Mouse (Mus musculus) kidney, embryonic 14.5 days (tissue): ENCODE data around the gene Clptm1. TPM values are rescaled to one million over a fixed set of nuclear protein-coding genes. Genes with fewer than 3 reads are reported as not detected.

Experiments used
- ATAC-seq: fragments of 200-750 bp; cut with Nextera tagmentation; 2 replicates; pipeline ENCODE4 v1.8.0; 2017; ENCODE audit warnings: moderate number of reproducible peaks, mild to moderate bottlenecking, moderate TSS enrichment, moderate library complexity; ENCODE audit not compliant: low FRiP score, low TSS enrichment
- H3K27ac ChIP-seq: fragments of 300-500 bp; sonication (generic); 2 replicates; pipeline ENCODE4 v1.5.1; 2014; ENCODE audit warnings: low read depth, mild to moderate bottlenecking, low read length, moderate library complexity, mixed read lengths
- H3K27me3 ChIP-seq: fragments of 300-500 bp; sonication (generic); 2 replicates; pipeline ENCODE4 v1.6.1; 2014; ENCODE audit warnings: mild to moderate bottlenecking, low read length; ENCODE audit not compliant: control insufficient read depth, insufficient read depth
- H3K36me3 ChIP-seq: fragments of 300-500 bp; sonication (generic); 2 replicates; pipeline ENCODE4 v1.6.1; 2014; ENCODE audit warnings: low read length, mixed read lengths; ENCODE audit not compliant: control insufficient read depth, insufficient read depth
- H3K4me1 ChIP-seq: fragments of 300-500 bp; sonication (generic); 2 replicates; pipeline ENCODE4 v1.6.1; 2014; ENCODE audit warnings: low read length, mixed read lengths; ENCODE audit not compliant: control insufficient read depth, insufficient read depth
- H3K4me2 ChIP-seq: fragments of 300-500 bp; sonication (generic); replicated peaks from 2 replicates; pipeline ENCODE4 v1.6.1; 2014; ENCODE audit warnings: low read depth, mild to moderate bottlenecking, low read length
- H3K4me3 ChIP-seq: fragments of 300-500 bp; sonication (generic); 2 replicates; pipeline ENCODE4 v1.5.1; 2014; ENCODE audit warnings: mild to moderate bottlenecking, low read length
- H3K9ac ChIP-seq: fragments of 300-500 bp; sonication (generic); 2 replicates; pipeline ENCODE4 v1.6.1; 2014; ENCODE audit warnings: low read depth, mild to moderate bottlenecking, low read length, moderate library complexity
- H3K9me3 ChIP-seq: fragments of 300-500 bp; sonication (generic); 2 replicates; pipeline ENCODE4 v1.6.1; 2016; ENCODE audit warnings: low read length; ENCODE audit not compliant: control insufficient read depth
- WGBS: fragments of 180-500 bp; shearing (Covaris S2); extraction: QIAGEN DNeasy Blood & Tissue Kit; methylation state at CpG from one replicate; pipeline ENCODE4 v1.1.7; 2014; 5-methylcytosine and 5-hydroxymethylcytosine counted together
- polyA plus RNA-seq: library from polyadenylated mRNA; unstranded; fragments of >200 nt; fragmentation: Nextera tagmentation; extraction: Ambion mirVana; gene quantifications from 2 replicates; pipeline ENCODE4 v1.2.1, GENCODE M21; 2014

Gene Clptm1
- polyA plus RNA-seq, 1 experiment from 2014 or later: 101 TPM

DNA sequence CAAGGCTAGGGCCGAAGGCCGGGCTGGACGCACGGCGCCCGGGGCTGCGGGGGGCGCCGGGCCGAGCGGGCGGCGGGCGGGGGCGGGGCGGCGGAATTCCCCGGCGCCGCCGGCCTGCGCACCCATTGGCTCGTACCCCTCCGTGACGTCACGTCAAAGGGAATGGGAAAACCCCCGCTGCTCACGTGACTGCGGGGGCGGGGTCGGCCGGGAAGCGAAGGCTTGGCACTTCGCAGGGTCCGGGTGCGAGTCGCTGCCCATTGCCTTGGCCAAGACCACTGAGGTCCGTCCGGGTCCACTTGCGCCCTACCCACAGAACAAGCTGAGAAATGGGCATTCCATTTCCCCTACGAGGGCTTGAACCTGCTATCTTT, 35.5 kb downstream of the Clptm1 start, which contains the start of gene Relb:
Relb (minus strand) TSS at position 78 of the 374 bp plus-strand sequence.
- peak within 1 kb of the TSS; percentile 91 for H3K27ac ChIP-seq
- under 1% methylated on average over 40 of the region's 41 CpGs for WGBS
- 0 out of 2 replicates have a peak, but pooled peaks cover 4% of the 10 kb centered on the region for H3K4me1 ChIP-seq
- peaks cover 20% of the 10 kb centered on the region for H3K36me3 ChIP-seq
- H3K9me3 ChIP-seq: no peaks in the 10 kb centered on the region
- peak within 1 kb of the TSS; percentile 80 for H3K4me3 ChIP-seq
- no peaks in the 10 kb centered on the region for H3K27me3 ChIP-seq
- peak within 1 kb of the TSS; percentile 96 for H3K4me2 ChIP-seq
- H3K9ac ChIP-seq: peak within 1 kb of the TSS; percentile 58
- peak; percentile 65 for ATAC-seq

DNA sequence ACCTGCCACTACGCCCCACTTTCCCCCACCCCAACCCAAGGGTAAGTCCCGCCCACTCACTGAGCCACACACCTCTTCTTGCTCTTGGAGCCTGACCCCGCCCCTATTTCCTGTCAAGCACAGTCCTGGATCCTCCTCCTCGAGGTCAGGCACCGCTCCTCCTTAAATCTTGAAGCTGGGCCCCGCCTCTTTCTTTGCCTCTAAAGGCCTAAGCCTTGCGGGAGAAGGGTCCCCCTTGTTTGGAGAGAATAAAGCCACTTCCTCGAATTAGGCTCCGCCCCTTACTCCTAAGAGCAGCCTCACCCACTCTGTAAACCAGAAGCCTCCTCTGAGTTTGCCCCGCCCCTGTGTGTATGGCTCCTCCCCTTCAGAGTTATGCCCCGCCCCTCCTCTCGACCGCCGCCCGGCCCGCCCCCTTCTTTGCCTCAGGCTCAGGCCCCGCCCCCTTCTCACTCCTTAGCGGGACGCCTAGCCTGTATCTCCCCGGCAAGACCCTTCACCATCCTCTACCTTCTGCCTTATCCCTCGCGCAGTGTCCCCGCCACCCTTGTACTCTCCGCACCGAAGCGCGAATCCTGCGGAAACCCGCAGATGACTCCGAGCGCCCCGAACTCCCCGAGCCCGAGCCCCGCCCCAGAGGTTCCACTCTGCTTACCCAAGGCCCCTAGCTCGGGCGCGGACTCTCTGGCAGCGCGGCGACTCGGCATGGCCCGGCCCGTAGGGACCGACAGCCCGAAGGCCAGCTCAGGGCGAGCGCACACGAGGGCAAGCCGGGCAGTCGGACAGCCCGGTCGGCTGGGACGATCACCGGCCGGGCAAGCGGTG, 36.1 kb downstream of the Clptm1 start:
- WGBS: 2% methylated on average over 57 of the region's 57 CpGs
- 0 out of 2 replicates have a peak, but pooled peaks cover 4% of the 10 kb centered on the region for H3K4me1 ChIP-seq
- peak overlapping the region; percentile 96 for H3K4me2 ChIP-seq
- H3K27ac ChIP-seq: peak overlapping the region; percentile 91
- no peaks in the 10 kb centered on the region for H3K9me3 ChIP-seq
- peaks cover 14% of the 10 kb centered on the region for H3K36me3 ChIP-seq
- H3K9ac ChIP-seq: peak overlapping the region; percentile 58
- peak; percentile 93 for ATAC-seq
- H3K4me3 ChIP-seq: peak overlapping the region; percentile 80
- H3K27me3 ChIP-seq: no peaks in the 10 kb centered on the region

DNA sequence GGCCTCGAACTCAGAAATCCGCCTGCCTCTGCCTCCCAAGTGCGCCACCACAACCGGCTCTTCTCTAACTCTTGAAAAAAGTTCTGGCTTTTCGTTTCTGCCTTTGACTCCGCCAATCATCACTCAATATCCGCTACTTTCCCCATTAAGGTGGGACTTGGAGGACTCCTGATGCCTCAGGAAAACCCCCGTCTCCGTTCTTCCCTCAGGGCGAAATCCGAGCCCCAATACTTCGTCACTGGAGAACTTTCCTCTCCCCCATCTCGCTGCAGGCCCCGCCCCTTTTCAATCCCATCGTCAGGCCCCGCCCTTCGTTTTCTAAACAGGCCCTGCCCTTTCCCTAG, 36.7 kb downstream of the Clptm1 start:
- H3K27ac ChIP-seq: peak overlapping the region; percentile 48; the same call in 1 of the 2 replicates
- H3K9ac ChIP-seq: no peak overlapping the region
- H3K9me3 ChIP-seq: no peaks in the 10 kb centered on the region
- H3K4me2 ChIP-seq: peak overlapping the region; percentile 96
- 14% methylated on average over 17 of the region's 17 CpGs for WGBS
- ATAC-seq: no peak; the same call in 1 of the 2 replicates
- H3K27me3 ChIP-seq: no peaks in the 10 kb centered on the region
- H3K4me1 ChIP-seq: 0 out of 2 replicates have a peak, but pooled peaks cover 4% of the 10 kb centered on the region
- peak overlapping the region; percentile 80 for H3K4me3 ChIP-seq
- H3K36me3 ChIP-seq: peaks cover 8% of the 10 kb centered on the region

DNA sequence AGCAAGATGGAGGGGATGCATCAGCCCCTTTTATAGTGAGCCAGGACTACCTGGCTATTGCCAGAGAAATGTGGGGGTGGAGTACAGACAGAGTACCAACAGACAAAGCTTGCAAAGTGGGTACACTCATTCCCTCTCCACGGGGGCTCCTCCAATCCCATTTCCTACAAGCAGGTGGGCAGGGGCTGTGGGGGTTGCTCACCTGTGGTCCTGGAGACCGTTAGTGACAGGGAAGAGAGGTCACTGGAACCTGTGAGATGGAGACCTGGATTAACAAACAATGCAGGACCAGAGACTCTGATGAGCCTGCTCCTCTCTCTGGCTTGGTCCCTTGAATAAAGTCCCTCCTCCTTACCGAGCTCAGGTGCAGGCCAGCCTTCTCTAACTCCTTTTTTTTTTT, 37.1 kb downstream of the Clptm1 start:
- Histone ChIP-seq H3K9ac (no peak overlapping the region), H3K4me1 (0 out of 2 replicates have a peak, but pooled peaks cover 4% of the 10 kb centered on the region), H3K4me2 (peak overlapping the region; percentile 96; the same call in 1 of the 2 replicates), H3K36me3 (peaks cover 5% of the 10 kb centered on the region; the same call in 1 of the 2 replicates), H3K27ac (peak overlapping the region; percentile 48; the same call in 1 of the 2 replicates), H3K9me3 (no peaks in the 10 kb centered on the region), H3K4me3 (peak overlapping the region; percentile 80; the same call in 1 of the 2 replicates), H3K27me3 (no peaks in the 10 kb centered on the region)
- WGBS: 83% methylated on average over 3 of the region's 3 CpGs
- no peak for ATAC-seq

DNA sequence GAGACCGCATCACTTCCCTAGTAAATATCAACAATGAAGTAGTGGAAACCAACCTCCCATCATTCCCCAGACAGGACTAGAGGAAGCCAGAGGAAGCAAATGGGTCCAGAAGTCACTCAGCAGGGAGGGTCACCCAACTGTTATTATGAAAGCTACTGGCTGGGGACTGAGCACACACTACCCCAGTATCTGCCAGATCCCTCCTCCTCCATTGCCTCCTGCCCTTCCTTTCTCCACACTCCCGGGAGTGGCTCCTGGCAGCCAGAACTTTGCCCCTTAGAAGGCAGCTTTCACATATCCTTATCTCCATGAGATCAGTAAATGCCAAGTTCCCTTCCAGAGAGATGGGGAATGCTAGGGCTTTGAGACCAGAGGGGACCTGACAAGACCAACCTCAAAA, 41.4 kb downstream of the Clptm1 start:
- H3K9ac ChIP-seq: no peak overlapping the region
- no peak overlapping the region for H3K4me3 ChIP-seq
- 0 out of 2 replicates have a peak, but pooled peaks cover 3% of the 10 kb centered on the region for H3K4me1 ChIP-seq
- no peak overlapping the region for H3K4me2 ChIP-seq
- WGBS: 76% methylated on average over 2 of the region's 2 CpGs
- no peaks in the 10 kb centered on the region for H3K27me3 ChIP-seq
- no peak overlapping the region for H3K27ac ChIP-seq
- no peak for ATAC-seq
- H3K36me3 ChIP-seq: no peaks in the 10 kb centered on the region
- H3K9me3 ChIP-seq: no peaks in the 10 kb centered on the region

DNA sequence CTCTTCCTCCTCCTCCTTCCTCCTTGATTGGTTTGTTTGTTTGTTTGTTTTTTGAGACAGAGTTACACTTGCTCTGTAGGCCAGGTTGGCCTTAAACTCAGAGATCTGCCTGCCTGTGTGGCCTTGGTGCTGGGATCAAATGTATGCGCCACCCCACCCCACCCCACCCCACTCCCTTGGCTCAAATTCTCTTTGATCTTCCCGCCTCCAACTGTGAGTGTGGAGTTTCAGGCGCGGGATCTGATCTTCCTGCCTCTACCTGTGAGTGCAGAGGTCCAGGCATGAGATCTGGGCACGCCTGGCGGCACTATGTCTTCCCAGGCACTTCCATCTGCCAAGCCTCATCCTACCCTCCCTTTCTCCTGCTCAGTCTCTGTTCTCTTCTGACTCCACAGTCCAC, 42.6 kb downstream of the Clptm1 start:
- 0 out of 2 replicates have a peak, but pooled peaks cover 3% of the 10 kb centered on the region for H3K4me1 ChIP-seq
- no peaks in the 10 kb centered on the region for H3K27me3 ChIP-seq
- ATAC-seq: no peak

DNA sequence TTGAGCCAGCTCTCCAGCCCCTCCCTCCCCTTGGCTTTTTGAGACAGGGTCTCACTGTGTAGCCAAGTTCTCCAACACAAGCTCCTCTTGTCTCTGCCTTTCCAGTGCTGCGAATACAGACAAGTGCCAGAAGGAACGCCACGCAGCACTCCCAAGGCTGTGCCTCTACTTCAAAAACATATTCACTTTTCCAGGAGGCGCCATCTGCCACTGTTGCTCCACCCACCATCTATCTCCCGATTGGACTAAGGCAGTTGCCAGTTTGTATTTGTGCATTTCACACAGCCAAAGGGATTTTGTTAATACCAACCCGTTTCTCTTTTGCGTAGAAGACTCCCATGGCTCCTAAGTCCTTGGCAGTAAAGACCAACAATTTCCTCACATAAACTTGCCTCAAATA, 44.0 kb downstream of the Clptm1 start:
- Histone ChIP-seq H3K36me3 (no peaks in the 10 kb centered on the region), H3K27me3 (no peaks in the 10 kb centered on the region), H3K9me3 (no peaks in the 10 kb centered on the region), H3K4me3 (no peak overlapping the region), H3K9ac (no peak overlapping the region), H3K27ac (no peak overlapping the region), H3K4me2 (no peak overlapping the region), H3K4me1 (0 out of 2 replicates have a peak, but pooled peaks cover 3% of the 10 kb centered on the region)
- WGBS: 90% methylated on average over 7 of the region's 7 CpGs
- no peak for ATAC-seq

More for the DNA sequence above, 42.6 kb downstream of the Clptm1 start:
- no peak overlapping the region for H3K4me3 ChIP-seq
- H3K4me2 ChIP-seq: no peak overlapping the region
- H3K9me3 ChIP-seq: no peaks in the 10 kb centered on the region
- no peaks in the 10 kb centered on the region for H3K36me3 ChIP-seq
- no peak overlapping the region for H3K9ac ChIP-seq
- no peak overlapping the region for H3K27ac ChIP-seq
- WGBS: 24% methylated on average over 6 of the region's 6 CpGs

DNA sequence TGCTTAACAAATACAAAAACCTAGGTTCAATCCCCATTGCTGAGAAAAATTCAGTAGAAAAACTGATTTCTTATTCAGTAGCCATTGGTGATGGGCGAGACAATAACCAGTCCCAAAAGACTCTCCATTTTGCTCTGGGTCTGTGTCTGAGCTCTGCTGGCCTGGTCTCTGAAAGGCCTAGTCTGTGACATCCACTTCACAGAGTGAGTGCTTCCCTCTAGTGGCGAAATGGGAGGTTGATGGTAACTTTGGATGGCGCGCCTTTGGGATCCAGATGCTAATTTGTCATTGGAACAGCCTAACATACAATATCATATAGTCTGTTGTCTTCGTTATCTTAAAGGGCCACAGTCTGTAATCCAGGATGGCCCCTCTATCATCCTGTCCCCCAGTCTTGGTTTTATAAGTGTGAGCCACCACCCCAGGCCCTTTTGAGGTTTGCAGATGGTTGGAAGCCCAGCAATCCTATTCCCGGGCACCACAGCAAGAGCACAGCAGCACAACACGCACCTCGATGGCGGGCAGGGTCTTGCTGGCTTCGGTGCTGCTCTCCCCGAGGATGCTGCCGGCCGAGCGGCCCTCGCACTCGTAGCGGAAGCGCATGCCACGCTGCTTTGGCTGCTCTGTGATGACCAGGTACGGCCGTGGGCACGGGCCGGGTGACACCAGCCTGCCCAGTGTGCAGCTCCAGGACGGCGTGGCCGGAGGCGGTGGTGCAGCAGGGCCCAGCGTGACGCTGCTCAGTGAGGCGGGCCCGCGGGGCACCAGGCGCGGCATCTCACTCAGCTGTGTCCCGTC, 45.6 kb downstream of the Clptm1 start:
- no peaks in the 10 kb centered on the region for H3K36me3 ChIP-seq
- ATAC-seq: peak; percentile 85
- whole genome bisulfite sequencing: 10% methylated on average over 35 of the region's 35 CpGs
- peak overlapping the region; percentile 58 for H3K9ac ChIP-seq
- H3K4me3 ChIP-seq: peak overlapping the region; percentile 34
- H3K27me3 ChIP-seq: no peaks in the 10 kb centered on the region
- H3K27ac ChIP-seq: no peak overlapping the region
- H3K9me3 ChIP-seq: no peaks in the 10 kb centered on the region
- peak overlapping the region; percentile 65 for H3K4me2 ChIP-seq
- 0 out of 2 replicates have a peak, but pooled peaks cover 3% of the 10 kb centered on the region for H3K4me1 ChIP-seq
